Mouse (Mus musculus) heart, adult 2 months (tissue): ENCODE results near the gene Hivep1.

Experiments
- CTCF ChIP-seq: fragments of 200-600 bp; IDR thresholded peaks from 2 replicates; pipeline ENCODE4 v1.8.1; 2022; ENCODE audit warnings: antibody characterized with exemption, mild to moderate bottlenecking, moderate library complexity
- POLR2A ChIP-seq: fragments of 200-500 bp; IDR thresholded peaks from 2 replicates; pipeline ENCODE4 v1.6.1; 2011; ENCODE audit warnings: mild to moderate bottlenecking, low read depth, low read length, control low read depth; ENCODE audit not compliant: insufficient read depth

- no peak for TF ChIP-seq POLR2A
- TF ChIP-seq CTCF = no peak
These were observed 36.3 kb upstream of the Hivep1 start for GRCm38 (mm10) chr13:42015484-42016045.
